Mouse (Mus musculus): ENCODE results near the gene Mslnl. TPM values are rescaled to one million over a fixed set of nuclear protein-coding genes. Genes with fewer than 3 reads are reported as not detected.

The Mslnl gene
- total RNA-seq, 2 experiments from 2014 or later = not detected

- no peak for DNase-seq
Observed at GRCm38 (mm10) chr17:25744311-25744710, 8.5 kb downstream of the Mslnl start.

DNA sequence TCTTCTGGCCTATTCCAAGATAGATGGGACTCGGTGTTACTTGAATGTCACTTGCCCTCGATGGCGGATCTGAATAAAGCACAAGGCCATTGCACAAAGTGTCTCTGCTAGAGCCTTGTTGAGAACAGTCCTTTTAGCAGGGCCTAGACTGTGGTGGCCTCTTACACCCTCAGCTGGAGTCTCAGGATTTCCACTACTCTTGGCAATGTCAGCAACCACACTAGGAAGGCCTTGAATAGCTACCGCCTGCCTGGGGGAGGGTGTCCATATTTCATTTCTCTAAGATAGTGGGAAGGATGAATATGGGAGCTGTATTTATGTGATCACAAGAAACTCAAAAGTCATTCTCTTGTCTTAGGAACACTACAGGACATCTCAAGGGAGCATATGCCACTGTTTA lies 12.4 kb downstream of the Mslnl start:
- DNase-seq = no peak

DNA sequence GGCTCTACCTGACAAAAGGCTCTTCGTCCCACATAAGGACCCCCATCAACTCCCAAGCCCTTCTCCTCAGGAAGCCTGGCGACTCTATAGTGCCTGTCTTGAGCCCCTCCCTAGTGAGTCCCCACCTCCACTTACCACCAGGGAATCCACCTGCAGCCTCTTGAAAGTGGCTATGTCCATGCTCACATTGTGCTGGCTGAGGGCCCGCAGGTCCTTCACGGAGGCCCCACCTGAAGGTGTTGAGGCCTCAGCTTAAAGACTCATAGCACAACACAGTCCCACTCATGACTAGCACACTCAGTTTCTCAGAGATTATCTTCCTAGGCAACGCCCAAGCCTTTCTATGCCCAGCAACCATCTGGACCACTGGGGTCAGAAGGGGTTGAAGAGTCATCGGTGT lies 13.5 kb downstream of the Mslnl start:
- DNase-seq = no peak

DNA sequence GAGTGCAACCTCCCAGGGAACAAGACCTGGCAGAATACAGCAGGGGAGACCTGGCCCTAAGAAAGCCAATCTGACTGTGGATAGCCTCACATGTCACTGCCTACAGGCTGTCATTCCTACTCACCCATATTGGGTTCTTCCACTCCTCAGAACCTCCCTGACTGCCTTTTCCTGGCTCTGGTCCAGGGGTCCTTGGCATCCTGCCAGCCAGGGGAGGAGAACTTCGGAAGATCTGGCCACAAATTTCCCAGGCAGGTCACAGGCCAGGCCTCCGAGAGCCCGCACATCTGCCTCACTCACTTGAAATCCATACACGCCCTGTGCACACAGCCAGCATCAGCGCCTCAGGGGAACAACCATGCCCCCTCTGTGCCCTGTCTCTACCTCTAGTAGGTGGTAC lies 15.6 kb downstream of the Mslnl start:
- peak; percentile 80 for DNase-seq

GRCm38 (mm10) chr17:25754241-25754640 lies 18.4 kb downstream of the Mslnl start, which contains the start of gene Msln:
Msln (minus strand) TSS chr17:25754378.
- no peak for DNase-seq

DNA sequence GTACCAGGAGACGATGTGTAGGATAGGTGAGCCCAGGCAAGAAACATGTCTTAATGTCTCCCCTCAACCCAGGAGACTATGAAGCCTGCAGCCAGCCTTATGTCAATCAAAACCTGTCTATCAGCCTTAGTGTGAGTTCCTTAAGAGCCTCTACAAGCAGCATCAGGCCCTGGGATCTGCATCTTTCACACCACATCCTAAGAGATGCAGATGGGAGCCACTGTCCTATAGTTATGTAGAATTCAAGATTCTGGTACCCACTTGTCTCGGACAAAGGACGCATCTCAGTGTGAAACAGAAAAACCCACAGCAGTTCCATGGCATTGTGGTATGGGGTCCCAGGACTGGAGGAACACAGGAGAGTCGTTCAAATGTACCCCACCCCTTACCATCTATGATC lies 19.2 kb downstream of the Mslnl start:
- no peak for DNase-seq

DNA sequence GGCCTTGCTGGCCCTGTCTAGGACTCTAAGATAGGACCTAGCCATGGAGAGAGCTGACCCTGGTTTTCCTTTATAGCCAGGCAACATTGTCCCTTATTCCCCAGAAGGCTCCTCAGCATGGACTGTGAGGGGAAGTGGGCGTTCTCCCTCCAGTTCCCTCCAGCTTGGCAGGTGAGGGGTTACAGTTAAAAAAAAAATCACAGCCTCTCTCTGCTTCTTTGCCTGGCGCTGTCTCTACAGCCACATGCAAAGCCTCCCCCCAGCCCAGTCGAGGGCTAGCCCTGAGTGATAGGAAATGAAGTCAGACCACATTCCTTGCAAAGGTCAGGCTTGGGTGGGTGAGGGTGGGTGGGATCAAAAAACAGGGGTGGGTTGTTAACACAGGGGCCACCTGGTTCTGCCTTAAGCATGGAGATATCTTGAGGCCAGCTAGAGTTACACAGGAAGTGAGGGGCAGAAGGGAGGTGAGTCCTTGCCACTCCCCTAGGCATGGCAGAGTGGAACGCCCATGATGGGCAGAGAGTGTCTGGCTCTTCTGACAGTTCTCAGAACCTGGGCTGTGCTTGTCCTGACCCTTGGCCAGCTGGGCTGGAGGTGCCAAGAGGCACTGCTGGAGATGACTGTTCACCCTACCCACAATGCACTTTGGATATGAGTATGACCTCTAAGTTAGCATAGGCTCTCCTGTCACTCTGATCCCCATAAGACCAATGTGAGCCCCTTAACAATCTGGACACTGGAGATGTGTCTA lies 20.0 kb downstream of the Mslnl start:
- DNase-seq = no peak

DNA sequence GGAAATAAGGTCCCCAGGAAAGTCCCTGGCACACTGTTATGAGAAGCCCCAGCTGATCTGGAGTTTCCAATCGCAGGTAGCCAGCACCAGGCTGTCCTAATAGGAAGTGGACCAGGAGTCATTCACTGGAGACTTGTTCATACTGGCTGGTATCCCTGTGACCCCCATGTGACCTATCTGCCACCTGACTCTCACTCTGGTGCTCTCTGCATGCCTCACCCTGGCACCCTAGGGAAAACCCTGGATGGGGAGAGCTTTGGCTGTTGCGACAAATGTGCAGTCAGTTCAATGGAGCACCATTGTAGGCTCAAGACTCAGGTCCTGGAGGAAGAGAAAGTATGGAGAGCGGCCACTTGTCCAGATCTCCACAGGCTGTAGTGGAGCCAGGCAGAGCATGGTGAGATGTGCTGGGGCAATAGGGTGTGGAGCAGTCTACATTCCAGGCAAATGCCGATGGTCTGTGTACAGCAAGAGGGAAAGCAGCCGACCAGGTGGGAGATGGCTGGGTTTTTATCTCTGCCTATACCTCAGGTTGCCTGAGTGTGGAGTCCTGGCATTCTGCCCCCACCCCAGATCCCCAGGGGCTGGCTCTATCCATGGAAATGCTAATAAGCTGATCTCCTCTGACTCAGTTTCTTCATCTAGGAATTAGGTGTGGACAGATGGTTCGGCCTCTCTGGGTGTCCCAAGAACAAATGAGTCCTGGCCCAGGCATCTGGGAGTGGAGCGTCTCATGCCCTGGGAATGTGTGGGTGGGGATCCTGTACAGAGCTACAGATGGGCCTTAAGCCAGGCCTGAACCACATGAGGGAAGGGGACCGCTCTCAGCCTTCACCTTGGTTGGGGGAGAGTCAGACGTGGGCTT lies 20.8 kb downstream of the Mslnl start:
- no peak for DNase-seq

GRCm38 (mm10) chr17:25757691-25758090 lies 21.8 kb downstream of the Mslnl start:
- no peak for DNase-seq

GRCm38 (mm10) chr17:25760148-25760547 lies 24.3 kb downstream of the Mslnl start:
- DNase-seq = no peak

GRCm38 (mm10) chr17:25761561-25761970 lies 25.7 kb downstream of the Mslnl start:
- DNase-seq = no peak

DNA sequence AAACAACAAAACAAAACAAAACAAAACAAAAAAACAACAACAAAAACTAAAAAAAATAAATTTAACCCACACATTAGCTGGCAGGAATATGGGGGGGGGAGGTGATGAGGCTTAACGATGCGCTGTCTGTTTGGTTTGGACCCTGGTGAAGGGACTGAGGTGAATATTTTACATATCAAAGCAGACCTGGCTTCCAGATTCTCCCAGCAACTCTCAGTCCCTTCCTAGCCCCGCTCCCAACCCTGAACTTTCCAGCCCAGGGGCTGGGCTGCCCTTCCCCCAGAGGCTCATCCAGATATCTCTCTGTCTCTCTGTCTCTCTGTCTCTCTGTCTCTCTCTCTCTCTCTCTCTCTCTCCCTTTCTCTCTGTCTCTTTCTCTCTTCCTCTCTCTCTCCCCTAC lies 26.7 kb downstream of the Mslnl start:
- DNase-seq = no peak

DNA sequence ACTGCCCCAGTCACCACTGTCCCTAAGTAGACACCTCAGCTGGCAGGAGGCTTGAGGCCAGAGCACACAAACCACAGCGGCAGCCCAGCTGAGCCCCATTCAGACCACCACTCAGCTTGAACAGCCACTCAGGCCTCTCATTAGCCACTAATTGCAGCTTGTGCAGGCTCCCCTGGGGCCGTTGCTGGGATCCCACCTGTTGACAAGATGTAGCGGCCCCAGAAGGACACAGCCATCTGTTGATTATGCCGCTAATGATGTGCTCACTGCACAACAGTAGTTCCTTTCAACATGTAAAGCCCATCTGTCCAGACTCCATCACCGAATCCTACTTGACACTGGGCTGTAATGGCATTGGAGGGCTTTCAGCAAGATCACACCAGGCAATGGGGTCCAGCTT lies 30.0 kb downstream of the Mslnl start:
- DNase-seq = no peak

DNA sequence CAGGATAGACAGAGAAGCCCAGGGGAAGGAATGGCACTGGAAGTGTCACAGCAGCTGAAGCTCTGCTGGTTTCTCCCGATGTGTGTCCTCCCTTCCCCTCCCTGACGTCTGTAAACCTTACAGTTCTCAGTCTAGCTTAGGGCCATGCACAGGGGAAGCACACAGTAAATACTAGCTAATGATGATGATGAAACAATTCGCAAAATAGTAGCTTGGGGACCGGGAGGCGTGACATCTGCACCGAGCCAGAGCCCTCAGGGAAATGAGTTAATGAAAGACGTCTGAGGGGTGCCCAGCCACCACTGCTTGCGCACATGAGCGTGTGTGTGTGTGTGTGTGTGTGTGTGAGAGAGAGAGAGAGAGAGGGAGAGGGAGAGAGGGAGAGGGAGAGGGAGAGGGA lies 33.5 kb downstream of the Mslnl start:
- no peak for DNase-seq

- DNase-seq = peak; percentile 99
Observed at GRCm38 (mm10) chr17:25773549-25774120, 37.8 kb downstream of the Mslnl start, which contains the start of gene Narfl. Narfl (plus strand) TSS chr17:25773776.

GRCm38 (mm10) chr17:25775318-25776062 lies 39.6 kb downstream of the Mslnl start:
- DNase-seq = no peak

GRCm38 (mm10) chr17:25777948-25778347 lies 42.1 kb downstream of the Mslnl start:
- DNase-seq = no peak

- no peak for DNase-seq
Observed at GRCm38 (mm10) chr17:25781339-25781738, 45.5 kb downstream of the Mslnl start.

GRCm38 (mm10) chr17:25783086-25783485 lies 47.2 kb downstream of the Mslnl start:
- DNase-seq = peak; percentile 62

- no peak for DNase-seq
Observed at GRCm38 (mm10) chr17:25783861-25784574, 48.2 kb downstream of the Mslnl start.

DNA sequence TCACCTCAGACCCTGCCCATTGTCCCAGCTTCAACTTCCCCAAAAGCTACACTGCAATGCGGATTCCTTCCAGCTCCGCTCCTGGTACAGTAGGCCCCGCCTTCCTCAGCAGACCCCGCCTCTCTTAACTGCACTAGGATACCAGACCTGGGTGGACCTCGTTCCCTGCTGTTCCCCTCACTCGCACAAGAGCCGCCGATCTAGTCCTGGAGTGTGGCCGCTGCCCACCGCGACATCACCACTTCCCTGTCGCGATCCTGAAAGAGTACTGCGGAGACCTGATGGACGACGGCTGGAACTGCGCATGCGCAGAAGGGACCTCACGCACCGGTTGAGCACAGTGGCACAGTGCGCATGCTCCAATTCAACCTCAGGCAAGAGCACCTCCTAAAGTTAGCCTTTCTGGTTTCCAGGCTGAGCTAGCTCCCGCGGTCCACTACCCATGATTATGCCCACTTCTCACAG lies 49.5 kb downstream of the Mslnl start, which contains the start of gene Haghl:
Haghl (minus strand) TSS at position 393 of the 465 bp plus-strand sequence.
- peak; percentile 96 for DNase-seq

GRCm38 (mm10) chr17:25786280-25786679 lies 50.4 kb downstream of the Mslnl start, which contains the start of gene Ccdc78:
Ccdc78 (plus strand) TSS chr17:25786580.
- DNase-seq = no peak
